Mouse (Mus musculus) heart, embryonic 13.5 days (tissue): Measurements from ENCODE around the gene 1700003F12Rik. TPM values are rescaled to one million over a fixed set of nuclear protein-coding genes. Genes with fewer than 3 reads are reported as not detected.

Source experiments
- ATAC-seq: fragments of 200-750 bp; cut with Nextera tagmentation; 2 replicates; pipeline ENCODE4 v1.8.0; 2017; ENCODE audit warnings: moderate TSS enrichment; ENCODE audit not compliant: insufficient number of reproducible peaks, low FRiP score, low TSS enrichment; ENCODE audit errors: extremely low read depth
- H3K27ac ChIP-seq: fragments of 300-500 bp; sonication (generic); replicated peaks from 2 replicates; pipeline ENCODE4 v1.5.1; 2015; ENCODE audit warnings: moderate library complexity, mild to moderate bottlenecking, inconsistent platforms
- H3K27me3 ChIP-seq: fragments of 300-500 bp; sonication (generic); replicated peaks from 2 replicates; pipeline ENCODE4 v1.6.1; 2015; ENCODE audit warnings: mild to moderate bottlenecking, inconsistent platforms
- H3K36me3 ChIP-seq: fragments of 300-500 bp; sonication (generic); 2 replicates; pipeline ENCODE4 v1.6.1; 2015; ENCODE audit warnings: mild to moderate bottlenecking, inconsistent platforms
- H3K4me1 ChIP-seq: fragments of 300-500 bp; sonication (generic); 2 replicates; pipeline ENCODE4 v1.6.1; 2015; ENCODE audit warnings: inconsistent platforms
- H3K4me2 ChIP-seq: fragments of 300-500 bp; sonication (generic); 2 replicates; pipeline ENCODE4 v1.6.1; 2015; ENCODE audit warnings: inconsistent platforms, mild to moderate bottlenecking, moderate library complexity
- H3K4me3 ChIP-seq: fragments of 300-500 bp; sonication (generic); 2 replicates; pipeline ENCODE4 v1.5.1; 2015; ENCODE audit warnings: moderate library complexity, mild to moderate bottlenecking, inconsistent platforms
- H3K9ac ChIP-seq: fragments of 300-500 bp; sonication (generic); 2 replicates; pipeline ENCODE4 v1.6.1; 2015; ENCODE audit warnings: inconsistent platforms, mild to moderate bottlenecking, moderate library complexity
- H3K9me3 ChIP-seq: fragments of 300-500 bp; sonication (generic); 2 replicates; pipeline ENCODE4 v1.6.1; 2016; ENCODE audit warnings: inconsistent platforms
- WGBS: fragments of 180-500 bp; shearing (Covaris S2); methylation state at CpG from one replicate; pipeline ENCODE4 v1.1.7; 2015; ENCODE audit warnings: mixed read lengths; 5-methylcytosine and 5-hydroxymethylcytosine counted together
- polyA plus RNA-seq: library from polyadenylated mRNA; unstranded; fragments of >200 nt; fragmentation: Nextera tagmentation; extraction: Ambion mirVana; gene quantifications from 2 replicates; pipeline ENCODE4 v1.2.1, GENCODE M21; 2015

Gene 1700003F12Rik
- polyA plus RNA-seq, 1 experiment from 2014 or later = not detected

- Histone ChIP-seq H3K4me1 (peaks cover 33% of the 10 kb centered on the region), H3K27me3 (no peaks in the 10 kb centered on the region; the same call in 1 of the 2 replicates), H3K4me2 (no peak overlapping the region), H3K9me3 (no peaks in the 10 kb centered on the region), H3K27ac (peak overlapping the region; percentile 65), H3K36me3 (no peaks in the 10 kb centered on the region), H3K9ac (no peak overlapping the region; the same call in 1 of the 2 replicates), H3K4me3 (no peak overlapping the region)
- ATAC-seq = no peak
- 62% methylated on average over 8 of the region's 8 CpGs for WGBS
These were observed 33.7 kb downstream of the 1700003F12Rik start for GRCm38 (mm10) chr2:154580586-154580985.

GRCm38 (mm10) chr2:154581421-154581820, 34.5 kb downstream of the 1700003F12Rik start:
- H3K36me3 ChIP-seq = peaks cover 2% of the 10 kb centered on the region
- WGBS = 88% methylated on average over 1 of the region's 1 CpGs
- H3K27ac ChIP-seq = no peak overlapping the region
- no peak overlapping the region for H3K4me2 ChIP-seq
- 0 out of 2 replicates have a peak, but pooled peaks cover under 1% of the 10 kb centered on the region for H3K9me3 ChIP-seq
- no peak overlapping the region for H3K9ac ChIP-seq
- H3K27me3 ChIP-seq = no peaks in the 10 kb centered on the region; the same call in 1 of the 2 replicates
- no peak for ATAC-seq
- H3K4me3 ChIP-seq = no peak overlapping the region
- peaks cover 33% of the 10 kb centered on the region for H3K4me1 ChIP-seq

GRCm38 (mm10) chr2:154583906-154584872, 37.3 kb downstream of the 1700003F12Rik start:
- WGBS = 39% methylated on average over 15 of the region's 15 CpGs
- Histone ChIP-seq H3K27me3 (no peaks in the 10 kb centered on the region; the same call in 1 of the 2 replicates), H3K27ac (no peak overlapping the region), H3K36me3 (peaks cover 14% of the 10 kb centered on the region), H3K9me3 (0 out of 2 replicates have a peak, but pooled peaks cover 4% of the 10 kb centered on the region), H3K4me2 (no peak overlapping the region), H3K9ac (peak overlapping the region; percentile 20; the same call in 1 of the 2 replicates), H3K4me3 (no peak overlapping the region), H3K4me1 (peaks cover 33% of the 10 kb centered on the region)
- no peak for ATAC-seq

- 62% methylated on average over 17 of the region's 17 CpGs for WGBS
These were observed 38.2 kb downstream of the 1700003F12Rik start for GRCm38 (mm10) chr2:154584931-154585601.

DNA sequence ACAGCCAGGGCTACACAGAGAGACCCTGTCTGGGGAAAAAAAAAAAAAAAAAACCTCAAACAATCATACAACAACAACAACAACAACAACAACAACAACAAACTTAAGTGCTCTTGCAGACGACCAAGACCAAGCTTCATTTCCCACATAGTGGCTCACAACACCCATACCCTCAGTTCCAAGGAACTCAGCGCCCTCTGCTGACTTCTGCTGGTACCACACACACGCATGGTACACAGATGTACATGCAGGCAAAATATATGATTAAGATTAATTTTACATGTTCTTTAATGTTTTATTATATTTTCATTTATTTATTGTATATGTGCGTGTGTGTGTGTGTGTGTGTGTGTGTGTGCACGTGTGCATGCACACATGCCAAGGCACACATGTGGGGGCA, 39.5 kb downstream of the 1700003F12Rik start:
- no peak overlapping the region for H3K4me2 ChIP-seq
- 70% methylated on average over 5 of the region's 5 CpGs for WGBS
- no peaks in the 10 kb centered on the region; the same call in 1 of the 2 replicates for H3K27me3 ChIP-seq
- H3K4me3 ChIP-seq = no peak overlapping the region
- no peak overlapping the region for H3K9ac ChIP-seq
- peaks cover 24% of the 10 kb centered on the region for H3K4me1 ChIP-seq
- peaks cover 14% of the 10 kb centered on the region for H3K36me3 ChIP-seq
- no peak for ATAC-seq
- 0 out of 2 replicates have a peak, but pooled peaks cover 4% of the 10 kb centered on the region for H3K9me3 ChIP-seq
- no peak overlapping the region for H3K27ac ChIP-seq

More at GRCm38 (mm10) chr2:154584931-154585601, 38.2 kb downstream of the 1700003F12Rik start:
- ATAC-seq = no peak
- Histone ChIP-seq H3K9ac (no peak overlapping the region), H3K27me3 (no peaks in the 10 kb centered on the region; the same call in 1 of the 2 replicates), H3K4me1 (peaks cover 33% of the 10 kb centered on the region), H3K27ac (no peak overlapping the region), H3K4me2 (no peak overlapping the region), H3K9me3 (0 out of 2 replicates have a peak, but pooled peaks cover 4% of the 10 kb centered on the region), H3K4me3 (no peak overlapping the region), H3K36me3 (peaks cover 14% of the 10 kb centered on the region)

DNA sequence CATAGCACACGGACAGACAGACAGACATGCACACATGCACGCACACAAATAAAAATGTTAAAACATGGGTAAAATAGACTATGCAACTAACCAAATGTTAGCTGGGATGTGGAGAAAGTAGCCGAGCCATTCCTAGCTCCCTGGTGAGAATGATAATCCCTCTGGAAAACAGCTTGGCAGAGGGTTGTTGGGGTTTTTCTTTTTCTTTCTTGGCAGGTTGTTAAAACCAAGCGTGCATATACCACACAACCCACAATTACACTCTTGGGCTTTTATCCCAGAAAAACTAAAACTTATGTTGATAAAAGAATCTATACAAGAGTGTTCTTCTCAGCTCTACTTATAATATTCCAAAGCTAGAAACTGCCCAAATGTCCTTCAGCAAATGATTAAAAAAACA, 42.2 kb downstream of the 1700003F12Rik start:
- H3K9me3 ChIP-seq = 0 out of 2 replicates have a peak, but pooled peaks cover 4% of the 10 kb centered on the region
- H3K27me3 ChIP-seq = no peaks in the 10 kb centered on the region; the same call in 1 of the 2 replicates
- ATAC-seq = no peak
- H3K9ac ChIP-seq = no peak overlapping the region
- peaks cover 28% of the 10 kb centered on the region for H3K36me3 ChIP-seq
- 73% methylated on average over 4 of the region's 4 CpGs for WGBS
- no peak overlapping the region for H3K4me3 ChIP-seq
- H3K4me1 ChIP-seq = peaks cover 19% of the 10 kb centered on the region
- H3K4me2 ChIP-seq = no peak overlapping the region
- H3K27ac ChIP-seq = no peak overlapping the region

GRCm38 (mm10) chr2:154591239-154591638, 44.4 kb downstream of the 1700003F12Rik start:
- WGBS = 78% methylated on average over 3 of the region's 3 CpGs
- no peaks in the 10 kb centered on the region for H3K27me3 ChIP-seq
- H3K27ac ChIP-seq = no peak overlapping the region
- no peak for ATAC-seq
- H3K4me2 ChIP-seq = no peak overlapping the region
- 0 out of 2 replicates have a peak, but pooled peaks cover 4% of the 10 kb centered on the region for H3K9me3 ChIP-seq
- no peak overlapping the region for H3K4me3 ChIP-seq
- no peak overlapping the region for H3K9ac ChIP-seq
- H3K4me1 ChIP-seq = peaks cover 9% of the 10 kb centered on the region; the same call in 1 of the 2 replicates
- H3K36me3 ChIP-seq = peaks cover 46% of the 10 kb centered on the region

GRCm38 (mm10) chr2:154593025-154593424, 46.1 kb downstream of the 1700003F12Rik start:
- Histone ChIP-seq H3K4me1 (peaks cover 7% of the 10 kb centered on the region; the same call in 1 of the 2 replicates), H3K9ac (no peak overlapping the region), H3K27me3 (no peaks in the 10 kb centered on the region), H3K36me3 (peaks cover 32% of the 10 kb centered on the region), H3K4me2 (no peak overlapping the region), H3K4me3 (no peak overlapping the region), H3K27ac (no peak overlapping the region), H3K9me3 (no peaks in the 10 kb centered on the region)
- 65% methylated on average over 3 of the region's 3 CpGs for WGBS
- no peak for ATAC-seq

- no peak overlapping the region for H3K9ac ChIP-seq
- H3K9me3 ChIP-seq = no peaks in the 10 kb centered on the region
- H3K4me2 ChIP-seq = no peak overlapping the region
- H3K27me3 ChIP-seq = no peaks in the 10 kb centered on the region
- H3K27ac ChIP-seq = no peak overlapping the region
- H3K4me1 ChIP-seq = peaks cover 9% of the 10 kb centered on the region
- ATAC-seq = no peak
- WGBS = 76% methylated on average over 5 of the region's 5 CpGs
- H3K36me3 ChIP-seq = peaks cover 32% of the 10 kb centered on the region
- H3K4me3 ChIP-seq = no peak overlapping the region
These were observed 48.9 kb downstream of the 1700003F12Rik start for GRCm38 (mm10) chr2:154595775-154596174.

DNA sequence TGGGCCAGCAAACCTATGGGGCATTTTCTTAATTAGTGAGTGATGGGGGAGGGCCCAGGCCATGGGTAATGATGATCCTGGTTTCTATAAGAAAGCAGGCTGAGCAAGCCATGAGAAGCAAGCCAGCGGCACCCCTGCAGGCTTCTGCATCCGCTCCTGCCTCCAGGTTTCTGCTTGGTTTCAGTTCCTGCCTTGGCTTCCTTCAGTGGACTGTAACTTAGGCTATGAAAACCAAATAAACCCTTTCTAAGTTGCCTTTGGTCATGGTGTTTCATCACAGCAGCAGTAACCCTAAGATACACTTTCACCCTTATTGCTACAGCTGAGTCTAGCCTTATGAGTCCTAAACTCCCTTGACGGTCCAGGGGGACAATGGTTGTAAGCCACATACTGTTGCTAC, 50.5 kb downstream of the 1700003F12Rik start:
- H3K4me1 ChIP-seq = peaks cover 9% of the 10 kb centered on the region
- H3K27ac ChIP-seq = no peak overlapping the region
- H3K4me3 ChIP-seq = no peak overlapping the region
- H3K9ac ChIP-seq = no peak overlapping the region
- WGBS = 93% methylated on average over 3 of the region's 3 CpGs
- H3K36me3 ChIP-seq = peaks cover 32% of the 10 kb centered on the region
- H3K9me3 ChIP-seq = no peaks in the 10 kb centered on the region
- no peaks in the 10 kb centered on the region for H3K27me3 ChIP-seq
- no peak overlapping the region for H3K4me2 ChIP-seq
- ATAC-seq = no peak
